Mouse (Mus musculus) C2C12 (cell line): ENCODE measurements around the gene Rbms3. TPM values are rescaled to one million over a fixed set of nuclear protein-coding genes. Genes with fewer than 3 reads are reported as not detected.

ENCODE experiments used
- H3K27me3 ChIP-seq: one replicate; pipeline ENCODE4 v1.6.1; 2011; ENCODE audit not compliant: control insufficient read depth, insufficient read depth, insufficient read length
- H3K36me3 ChIP-seq: one replicate; pipeline ENCODE4 v1.6.1; 2011; ENCODE audit not compliant: control insufficient read depth, insufficient read depth
- H3K4me3 ChIP-seq: one replicate; pipeline ENCODE4 v1.5.1; 2011; ENCODE audit warnings: mild to moderate bottlenecking, control low read depth; ENCODE audit not compliant: poor library complexity, insufficient read depth, severe bottlenecking
- H3K79me2 ChIP-seq: one replicate; pipeline ENCODE4 v1.6.1; 2011; ENCODE audit not compliant: control insufficient read depth, insufficient read depth
- H3K79me3 ChIP-seq: one replicate; pipeline ENCODE4 v1.6.1; 2011; ENCODE audit warnings: low read depth, control low read depth
- H3ac ChIP-seq: one replicate; pipeline ENCODE3; 2011; ENCODE audit warnings: low read depth; ENCODE audit not compliant: control insufficient read depth, insufficient read length
- CEBPB ChIP-seq: IDR thresholded peaks from one replicate; pipeline ENCODE4 v1.6.1; 2011; ENCODE audit warnings: low read depth, mild to moderate bottlenecking, control low read depth, moderate library complexity
- CTCF ChIP-seq: IDR thresholded peaks from one replicate; pipeline ENCODE4 v1.5.1; 2011; ENCODE audit not compliant: control insufficient read depth, insufficient read depth, insufficient read length
- FOSL1 ChIP-seq: IDR thresholded peaks from one replicate; pipeline ENCODE4 v1.8.0; 2011; ENCODE audit warnings: mild to moderate bottlenecking, low read length; ENCODE audit not compliant: poor library complexity, insufficient read depth, severe bottlenecking
- MAX ChIP-seq: IDR thresholded peaks from one replicate; pipeline ENCODE4 v1.6.1; 2011; ENCODE audit warnings: mild to moderate bottlenecking, control low read depth
- MYOD1 ChIP-seq: IDR thresholded peaks from one replicate; pipeline ENCODE4 v1.6.1; 2011; ENCODE audit warnings: low read depth; ENCODE audit not compliant: control insufficient read depth, insufficient read length
- MYOG ChIP-seq: IDR thresholded peaks from one replicate; pipeline ENCODE4 v1.6.1; 2011; ENCODE audit not compliant: control insufficient read depth, insufficient read length; ENCODE audit errors: extremely low read depth
- USF1 ChIP-seq: IDR thresholded peaks from one replicate; pipeline ENCODE4 v1.6.1; 2011; ENCODE audit warnings: low read depth, mild to moderate bottlenecking, control low read depth, moderate library complexity
- polyA plus RNA-seq: library from polyadenylated mRNA; unstranded; fragments of >200 nt; fragmentation: generic; extraction: Trizol; gene quantifications from one replicate; pipeline ENCODE4 v1.2.1, GENCODE M21; 2012; ENCODE audit warnings: missing spikeins

Rbms3 gene
- polyA plus RNA-seq, 1 experiment, result 2.7 TPM

DNA sequence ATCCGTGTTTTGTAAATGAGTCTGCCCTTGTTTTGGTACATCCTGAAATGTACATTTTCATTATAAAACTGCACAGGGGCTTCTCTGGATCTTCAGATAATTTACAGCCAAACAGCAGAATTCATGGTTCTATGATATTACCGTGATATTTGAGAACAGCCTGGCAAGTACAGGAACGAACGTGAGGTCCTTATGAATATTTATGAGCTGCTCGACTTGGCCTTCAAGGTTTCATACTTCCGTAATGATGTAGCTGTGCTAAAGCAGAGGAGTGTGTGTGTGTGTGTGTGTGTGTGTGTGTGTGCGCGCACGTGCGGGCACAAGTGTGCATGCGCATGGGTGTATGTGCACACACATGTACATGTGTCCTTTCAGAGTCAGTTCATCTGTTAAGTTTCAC is 316.1 kb downstream of the Rbms3 start:
- H3K79me2 ChIP-seq, result no peaks in the 10 kb centered on the region
- TF ChIP-seq MYOD1, result no peak
- TF ChIP-seq MYOG, result no peak
- TF ChIP-seq CEBPB, result no peak
- no peak for TF ChIP-seq CTCF
- no peak for TF ChIP-seq MAX
- TF ChIP-seq USF1, result no peak
- TF ChIP-seq FOSL1, result no peak
- no peak overlapping the region for H3K4me3 ChIP-seq
- H3K36me3 ChIP-seq, result no peaks in the 10 kb centered on the region
- no peaks in the 10 kb centered on the region for H3K27me3 ChIP-seq
- H3K79me3 ChIP-seq, result no peaks in the 10 kb centered on the region
- H3ac ChIP-seq, result no peak overlapping the region

DNA sequence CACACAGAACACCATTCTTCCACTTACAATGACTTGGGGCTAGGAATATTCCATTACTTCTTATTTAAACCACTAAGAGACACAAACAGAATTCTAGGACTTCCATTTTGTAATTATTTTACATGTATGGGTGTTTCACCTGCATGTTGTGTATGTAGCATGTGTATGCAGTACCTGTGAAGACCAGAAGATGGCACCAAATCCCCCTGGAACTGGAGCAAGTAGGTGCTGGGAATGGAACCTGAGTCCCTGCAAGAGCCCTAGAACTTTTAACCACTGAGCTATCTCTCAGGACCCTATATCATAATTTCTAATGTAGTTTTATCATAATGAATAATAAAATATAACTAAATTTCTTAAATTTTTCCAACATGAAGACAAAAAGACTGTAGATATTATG is 319.9 kb downstream of the Rbms3 start:
- no peak for TF ChIP-seq FOSL1
- TF ChIP-seq MYOG, result no peak
- no peak for TF ChIP-seq MAX
- H3ac ChIP-seq, result no peak overlapping the region
- no peaks in the 10 kb centered on the region for H3K27me3 ChIP-seq
- no peaks in the 10 kb centered on the region for H3K36me3 ChIP-seq
- no peaks in the 10 kb centered on the region for H3K79me2 ChIP-seq
- no peaks in the 10 kb centered on the region for H3K79me3 ChIP-seq
- no peak overlapping the region for H3K4me3 ChIP-seq

DNA sequence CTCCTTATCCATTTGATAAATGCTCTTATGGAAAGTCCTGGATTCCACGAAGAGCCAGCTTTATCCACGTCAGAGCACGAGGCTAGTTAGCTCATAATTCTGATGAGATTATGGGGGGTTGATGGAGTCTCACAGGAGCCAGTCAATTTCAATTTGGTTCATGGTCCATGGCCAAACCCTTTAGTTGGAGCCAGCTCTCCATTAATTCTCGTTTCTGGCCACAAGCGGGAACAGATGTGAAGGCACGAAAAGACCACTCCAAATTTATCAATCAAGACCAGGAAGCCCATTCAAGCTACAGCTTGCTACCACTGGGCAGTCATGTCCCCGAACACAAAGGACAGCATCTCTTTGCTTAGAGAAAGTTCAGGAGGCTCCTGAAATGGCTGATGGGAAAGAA is 330.7 kb downstream of the Rbms3 start:
- H3K36me3 ChIP-seq, result no peaks in the 10 kb centered on the region
- H3K79me2 ChIP-seq, result no peaks in the 10 kb centered on the region
- no peaks in the 10 kb centered on the region for H3K27me3 ChIP-seq
- no peak overlapping the region for H3ac ChIP-seq
- no peaks in the 10 kb centered on the region for H3K79me3 ChIP-seq
- TF ChIP-seq USF1 (no peak), CTCF (no peak), MYOD1 (no peak), FOSL1 (no peak), MAX (no peak), CEBPB (no peak), MYOG (no peak)
- no peak overlapping the region for H3K4me3 ChIP-seq

DNA sequence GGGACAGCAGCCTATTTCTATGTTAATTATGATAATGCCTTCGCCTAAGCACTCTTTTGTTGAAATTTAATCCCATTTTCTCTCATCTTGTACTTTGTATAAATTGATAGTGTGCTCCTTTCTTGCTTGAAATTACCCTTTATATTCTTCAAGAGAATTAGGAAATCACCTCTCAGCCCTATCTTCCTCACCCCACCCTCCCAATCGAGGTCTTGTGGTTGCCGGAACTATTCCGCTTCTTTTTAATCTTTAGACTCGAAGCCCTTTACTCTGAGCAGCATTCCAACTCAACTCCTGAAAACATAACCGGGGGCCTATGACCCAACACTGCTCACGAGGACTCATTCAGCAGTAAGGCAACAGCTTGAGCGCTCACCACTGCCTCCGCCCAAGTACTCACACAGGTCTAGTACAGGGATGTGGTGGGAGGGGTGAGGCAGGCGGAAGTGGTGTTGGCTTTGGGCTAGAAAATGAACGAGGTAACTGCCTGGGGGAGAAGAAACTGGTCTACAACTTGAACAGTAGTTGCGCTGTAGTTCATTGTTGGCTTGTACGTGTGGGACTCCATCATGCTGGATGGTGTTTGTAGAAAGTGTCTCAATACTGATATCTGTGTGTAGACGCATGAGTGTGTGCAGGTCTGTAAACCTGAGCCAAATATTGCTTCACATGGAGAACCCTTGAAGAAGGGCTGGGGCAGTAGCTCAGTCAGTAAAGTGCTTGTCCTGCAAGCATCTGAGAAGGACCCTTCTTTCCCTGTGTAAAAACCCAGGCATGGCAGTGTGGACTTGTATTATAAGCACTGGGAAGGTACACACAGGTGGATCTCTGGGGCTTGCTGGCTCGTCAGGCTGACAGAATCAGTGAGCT is 331.8 kb downstream of the Rbms3 start:
- Histone ChIP-seq H3K79me3 (no peaks in the 10 kb centered on the region), H3K79me2 (no peaks in the 10 kb centered on the region), H3ac (no peak overlapping the region), H3K4me3 (no peak overlapping the region), H3K27me3 (no peaks in the 10 kb centered on the region), H3K36me3 (no peaks in the 10 kb centered on the region)
- no peak for TF ChIP-seq CTCF
- TF ChIP-seq MYOG, result no peak
- no peak for TF ChIP-seq FOSL1
- TF ChIP-seq CEBPB, result no peak
- TF ChIP-seq USF1, result no peak
- TF ChIP-seq MAX, result no peak
- TF ChIP-seq MYOD1, result no peak

DNA sequence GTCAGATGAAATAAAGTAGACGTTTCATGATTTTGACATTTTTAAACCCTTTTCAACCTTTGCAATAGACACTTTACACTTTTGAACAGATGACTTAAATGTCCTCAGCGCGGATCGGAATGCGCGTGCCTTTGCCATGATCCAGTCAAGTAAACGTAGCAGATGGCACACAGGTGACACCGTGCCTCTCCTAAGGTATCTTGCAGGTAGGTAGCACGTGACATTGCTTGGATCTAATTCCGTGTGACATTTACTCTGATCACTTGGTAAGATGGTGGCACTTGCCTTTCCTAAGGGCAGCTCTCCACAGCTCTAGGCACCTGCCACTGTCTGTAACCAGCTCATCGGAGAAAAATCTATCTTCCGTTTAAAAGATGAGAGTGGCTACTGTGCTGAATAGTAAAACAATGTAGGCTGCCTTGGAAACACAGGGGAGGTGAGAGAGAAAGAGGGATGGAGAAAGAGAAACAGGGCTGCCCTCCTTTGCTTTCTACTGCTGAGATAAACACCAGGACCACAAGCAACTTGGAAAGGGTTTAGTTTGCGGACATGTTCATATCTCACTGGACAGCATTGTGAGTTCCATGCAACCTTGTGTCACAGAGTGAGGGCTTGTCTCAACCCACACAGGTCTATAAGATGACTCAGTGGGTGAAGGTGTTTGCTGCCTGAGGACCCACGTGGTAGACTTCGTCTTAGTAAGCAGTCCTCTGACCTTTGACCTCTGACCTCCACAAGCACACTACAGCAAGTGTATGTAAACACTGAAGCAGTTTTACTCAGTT is 338.5 kb downstream of the Rbms3 start:
- H3ac ChIP-seq, result no peak overlapping the region

DNA sequence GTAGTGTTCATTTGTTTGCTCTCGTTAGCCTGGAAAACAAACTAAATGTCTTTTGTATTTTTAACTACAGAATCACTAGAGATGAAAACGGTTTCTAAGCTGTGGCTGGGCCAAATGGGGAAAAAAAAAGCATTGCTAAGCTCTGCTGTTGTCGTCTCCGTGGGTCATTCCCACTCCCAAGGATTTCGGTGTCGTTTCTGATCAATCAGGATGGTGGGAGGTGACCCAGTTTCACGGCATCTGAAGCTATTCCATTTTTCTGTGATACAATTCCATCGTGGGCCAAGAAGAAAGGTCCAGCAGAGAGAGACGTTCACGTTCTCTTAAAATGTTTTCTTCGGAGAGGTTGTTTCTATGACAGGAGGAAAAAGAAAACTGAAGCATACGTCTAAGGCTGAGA is 354.9 kb downstream of the Rbms3 start:
- no peak for TF ChIP-seq MAX
- no peak for TF ChIP-seq USF1
- TF ChIP-seq MYOG, result no peak
- TF ChIP-seq CEBPB, result no peak
- no peak for TF ChIP-seq CTCF
- no peak for TF ChIP-seq MYOD1
- TF ChIP-seq FOSL1, result no peak
- H3K79me3 ChIP-seq, result no peaks in the 10 kb centered on the region
- no peak overlapping the region for H3ac ChIP-seq
- no peaks in the 10 kb centered on the region for H3K27me3 ChIP-seq
- H3K79me2 ChIP-seq, result no peaks in the 10 kb centered on the region
- H3K4me3 ChIP-seq, result no peak overlapping the region
- H3K36me3 ChIP-seq, result no peaks in the 10 kb centered on the region

More for the DNA sequence above, 338.5 kb downstream of the Rbms3 start:
- TF ChIP-seq MYOG, result no peak
- Histone ChIP-seq H3K36me3 (no peaks in the 10 kb centered on the region), H3K79me3 (no peaks in the 10 kb centered on the region), H3K79me2 (no peaks in the 10 kb centered on the region), H3K4me3 (no peak overlapping the region), H3K27me3 (no peaks in the 10 kb centered on the region)
